Mouse (Mus musculus) ES-Bruce4 (cell line): ENCODE measurements around the gene Ube2e3.

Experiments used
- CTCF ChIP-seq: IDR thresholded peaks from one replicate; pipeline ENCODE4 v1.8.1; 2011; ENCODE audit warnings: low read depth, low read length
- EP300 ChIP-seq: IDR thresholded peaks from 2 replicates; pipeline ENCODE4 v1.6.1; 2011; ENCODE audit warnings: low read depth, low read length; ENCODE audit not compliant: insufficient read depth
- POLR2A ChIP-seq: IDR thresholded peaks from one replicate; pipeline ENCODE4 v1.8.1; 2011; ENCODE audit warnings: low read length; ENCODE audit not compliant: insufficient read depth

DNA sequence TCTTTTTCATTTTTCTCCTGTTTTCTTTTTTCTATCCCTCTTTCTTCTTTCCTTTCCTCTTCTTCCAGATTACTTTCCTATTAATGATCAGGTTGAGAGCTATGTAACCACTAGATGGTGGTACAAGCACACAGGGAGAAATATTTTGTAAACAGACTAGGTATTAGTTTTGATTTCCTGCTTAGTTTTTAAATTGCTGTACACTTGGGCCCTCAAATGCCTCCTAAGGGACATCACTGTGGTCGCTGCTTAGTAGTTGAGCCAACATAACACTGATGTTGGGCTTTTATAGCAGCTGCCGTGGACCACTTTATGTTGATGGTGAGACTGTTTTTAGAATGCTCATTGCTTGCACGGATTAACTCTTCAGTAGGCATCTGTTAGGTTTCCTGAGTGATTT, 91.5 kb downstream of the Ube2e3 start:
- TF ChIP-seq CTCF (no peak), EP300 (no peak), POLR2A (no peak)
